Mouse (Mus musculus) CH12.LX (cell line): ENCODE data around the gene Lrrfip1. TPM values are rescaled to one million over a fixed set of nuclear protein-coding genes. Genes with fewer than 3 reads are reported as not detected.

Source experiments
- DNase-seq: peaks from one replicate; pipeline ENCODE4 v3.0.0-alpha.2; 2013; ENCODE audit errors: extremely low read depth
- H3K27ac ChIP-seq: 2 replicates; pipeline ENCODE4 v1.5.1; 2012; ENCODE audit warnings: low read depth, mild to moderate bottlenecking, control low read depth, moderate library complexity; ENCODE audit not compliant: insufficient read depth
- H3K27me3 ChIP-seq: replicated peaks from 2 replicates; pipeline ENCODE3; 2012; ENCODE audit warnings: inconsistent platforms
- H3K36me3 ChIP-seq, 2 experiments: replicated peaks in 1 of 2; 2 replicates each; pipeline versions ENCODE3 to v1.6.1; 2012; ENCODE audit warnings: inconsistent platforms in 1 of 2, low read length in 1 of 2, mild to moderate bottlenecking in 1 of 2, mixed read lengths in 1 of 2, moderate library complexity in 1 of 2; ENCODE audit not compliant: control insufficient read depth in 1 of 2, insufficient read depth in 1 of 2
- H3K4me1 ChIP-seq, 2 experiments: 2 replicates each; pipeline ENCODE4 v1.6.1; 2012; ENCODE audit warnings: inconsistent platforms in 1 of 2, moderate library complexity in 1 of 2; ENCODE audit not compliant: insufficient read depth in 2 of 2, control insufficient read depth in 1 of 2
- H3K4me2 ChIP-seq: 2 replicates; pipeline ENCODE4 v1.6.1; 2012; ENCODE audit warnings: low read depth, mild to moderate bottlenecking, control low read depth; ENCODE audit not compliant: poor library complexity, insufficient read depth, severe bottlenecking
- H3K4me3 ChIP-seq, 3 experiments: fragments of 150-350 bp in 1 of 3; sonication (generic) in 1 of 3; replicated peaks in 1 of 3; 2 replicates each; pipeline versions ENCODE3 to v1.5.1; 2011 to 2012; ENCODE audit warnings: low read depth in 2 of 3, low read length in 2 of 3, mild to moderate bottlenecking in 2 of 3, moderate library complexity in 2 of 3, control low read depth in 1 of 3, improper control_type of control experiment in 1 of 3, inconsistent platforms in 1 of 3, mixed read lengths in 1 of 3; ENCODE audit not compliant: poor library complexity in 1 of 3
- H3K79me2 ChIP-seq: replicated peaks from 2 replicates; pipeline ENCODE4 v1.6.1; 2012; ENCODE audit warnings: mild to moderate bottlenecking, moderate library complexity; ENCODE audit not compliant: control insufficient read depth, poor library complexity, insufficient read depth, severe bottlenecking; ENCODE audit errors: extremely low read depth
- H3K9ac ChIP-seq: 2 replicates; pipeline ENCODE4 v1.6.1; 2012; ENCODE audit warnings: low read depth, mild to moderate bottlenecking, control low read depth, moderate library complexity; ENCODE audit not compliant: insufficient read depth
- H3K9me3 ChIP-seq: replicated peaks from 2 replicates; pipeline ENCODE3; 2012; ENCODE audit warnings: low read length, inconsistent platforms, mixed read lengths
- CHD1 ChIP-seq: IDR thresholded peaks from 2 replicates; pipeline ENCODE4 v1.6.1; 2012; ENCODE audit warnings: low read depth, low read length, improper control_type of control experiment, inconsistent platforms
- CHD2 ChIP-seq: IDR thresholded peaks from 2 replicates; pipeline ENCODE4 v1.6.1; 2011; ENCODE audit warnings: low read length, improper control_type of control experiment
- ELF1 ChIP-seq: IDR thresholded peaks from 2 replicates; pipeline ENCODE4 v1.6.1; 2014; ENCODE audit warnings: low read depth, mild to moderate bottlenecking, inconsistent platforms, low read length, improper control_type of control experiment
- GABPA ChIP-seq: IDR thresholded peaks from 2 replicates; pipeline ENCODE4 v1.6.1; 2012; ENCODE audit warnings: low read depth, low read length, improper control_type of control experiment, inconsistent platforms; ENCODE audit not compliant: insufficient replicate concordance
- MAZ ChIP-seq: IDR thresholded peaks from 2 replicates; pipeline ENCODE4 v1.6.1; 2012; ENCODE audit warnings: low read depth, mild to moderate bottlenecking, inconsistent platforms, low read length, improper control_type of control experiment, moderate library complexity
- MEF2A ChIP-seq: IDR thresholded peaks from 2 replicates; pipeline ENCODE4 v1.6.1; 2014; ENCODE audit warnings: low read depth, mild to moderate bottlenecking, inconsistent platforms, low read length, improper control_type of control experiment, borderline replicate concordance
- NRF1 ChIP-seq: IDR thresholded peaks from 2 replicates; pipeline ENCODE4 v1.6.1; 2014; ENCODE audit warnings: low read depth, mild to moderate bottlenecking, inconsistent platforms, low read length, improper control_type of control experiment, moderate library complexity
- POLR2AphosphoS2 ChIP-seq: IDR thresholded peaks from 2 replicates; pipeline ENCODE4 v1.6.1; 2011; ENCODE audit warnings: low read depth, low read length, improper control_type of control experiment
- RAD21 ChIP-seq: IDR thresholded peaks from 2 replicates; pipeline ENCODE4 v1.6.1; 2011; ENCODE audit warnings: low read depth, mild to moderate bottlenecking, low read length, improper control_type of control experiment, moderate library complexity
- RCOR1 ChIP-seq: conservative IDR thresholded peaks from 2 replicates; pipeline ENCODE4 v1.6.1; 2012; ENCODE audit warnings: low read depth, mild to moderate bottlenecking, inconsistent platforms, low read length, improper control_type of control experiment
- SIN3A ChIP-seq: IDR thresholded peaks from 2 replicates; pipeline ENCODE4 v1.6.1; 2012; ENCODE audit warnings: low read length, improper control_type of control experiment, inconsistent platforms
- USF1 ChIP-seq: IDR thresholded peaks from 2 replicates; pipeline ENCODE4 v1.6.1; 2014; ENCODE audit warnings: low read depth, mild to moderate bottlenecking, inconsistent platforms, low read length, improper control_type of control experiment
- ZC3H11A ChIP-seq: IDR thresholded peaks from 2 replicates; pipeline ENCODE4 v1.6.1; 2012; ENCODE audit warnings: low read depth, mild to moderate bottlenecking, inconsistent platforms, low read length, improper control_type of control experiment
- ZNF384 ChIP-seq: IDR thresholded peaks from 2 replicates; pipeline ENCODE4 v1.6.1; 2012; ENCODE audit warnings: low read depth, low read length, improper control_type of control experiment, inconsistent platforms
- dilution Hi-C: fragments of 300-500 bp; cut with MboI; formaldehyde crosslinking; loops from 2 replicates; pipeline ENCODE4 v1.14.3; 2020; ENCODE audit warnings: low sequenced_read_pairs; ENCODE audit not compliant: extremely low pct_unique_long_range_greater_than_20kb, extremely low pct_ligation_motif_present
- in situ Hi-C: fragments of 300-500 bp; cut with MboI; formaldehyde crosslinking; loops from 3 replicates; pipeline ENCODE4 v1.14.3; 2019; ENCODE audit warnings: low sequenced_read_pairs, low pct_ligation_motif_present, low pct_unique_long_range_greater_than_20kb, mixed read lengths
- polyA plus RNA-seq: library from polyadenylated mRNA; unstranded; fragments of >175 nt; gene quantifications from 2 replicates; pipeline ENCODE4 v1.2.1, GENCODE M21; 2012; ENCODE audit warnings: low read depth; ENCODE audit not compliant: insufficient read length
- total RNA-seq, 2 experiments: library from RNA; depleted of rRNA; stranded (reverse); fragments of 300-350 nt in 1 of 2; fragments of >200 nt in 1 of 2; gene quantifications; 2 replicates each; pipeline ENCODE4 v1.2.3; 2012 to 2014

Lrrfip1 gene
- total and polyA plus RNA-seq, 3 experiments: 17.2 to 30.5 (median 19.1) TPM

- in situ Hi-C loops: no loop called here
- H3K27me3 ChIP-seq: peaks cover 68% of the 10 kb centered on the region
- no peaks in the 10 kb centered on the region for H3K79me2 ChIP-seq
- dilution Hi-C loops: no loop called here
- no peak for DNase-seq
- H3K36me3 ChIP-seq: no peaks in the 10 kb centered on the region
- peak overlapping the region in 1 of 3 experiments; percentile 14 for H3K4me3 ChIP-seq
- H3K4me2 ChIP-seq: no peak overlapping the region
- H3K9me3 ChIP-seq: no peaks in the 10 kb centered on the region
- no peak overlapping the region for H3K9ac ChIP-seq
- H3K27ac ChIP-seq: no peak overlapping the region
- H3K4me1 ChIP-seq: peaks cover 0 to 4% of the 10 kb centered on the region in 2 experiments; a peak in 1 of 4 replicates
- TF ChIP-seq MEF2A (no peak), ZC3H11A (no peak)
These were observed 29.9 kb upstream of the Lrrfip1 start for GRCm38 (mm10) chr1:90968649-90969048.

GRCm38 (mm10) chr1:90969347-90969784, 29.2 kb upstream of the Lrrfip1 start, which contains the start of gene Rab17:
TSS of gene Rab17 (minus strand) at chr1:90969661.
- H3K4me2 ChIP-seq: no peak within 1 kb of the TSS
- H3K36me3 ChIP-seq: no peaks in the 10 kb centered on the region
- no peaks in the 10 kb centered on the region for H3K9me3 ChIP-seq
- peaks cover 64% of the 10 kb centered on the region for H3K27me3 ChIP-seq
- TF ChIP-seq NRF1 (no peak), POLR2AphosphoS2 (no peak), USF1 (peak; percentile 34), RCOR1 (no peak), ELF1 (no peak), SIN3A (no peak), CHD2 (no peak)
- H3K27ac ChIP-seq: no peak within 1 kb of the TSS
- H3K4me1 ChIP-seq: peaks cover 0 to 4% of the 10 kb centered on the region in 2 experiments; a peak in 1 of 4 replicates
- peak within 1 kb of the TSS in 2 of 3 experiments; percentile 14 to 15 for H3K4me3 ChIP-seq
- dilution Hi-C loops (no loop called here), in situ Hi-C loops (no loop called here)
- no peaks in the 10 kb centered on the region for H3K79me2 ChIP-seq
- DNase-seq: no peak
- no peak within 1 kb of the TSS for H3K9ac ChIP-seq

GRCm38 (mm10) chr1:90969881-90970390, 28.6 kb upstream of the Lrrfip1 start:
- dilution Hi-C loops: no loop called here
- Histone ChIP-seq H3K4me2 (no peak overlapping the region), H3K9me3 (no peaks in the 10 kb centered on the region), H3K4me3 (no peak overlapping the region), H3K79me2 (no peaks in the 10 kb centered on the region), H3K36me3 (no peaks in the 10 kb centered on the region), H3K27me3 (peaks cover 62% of the 10 kb centered on the region), H3K9ac (no peak overlapping the region), H3K4me1 (peaks cover 0 to 4% of the 10 kb centered on the region in 2 experiments; a peak in 1 of 4 replicates), H3K27ac (no peak overlapping the region)
- no peak for TF ChIP-seq MAZ
- no peak for TF ChIP-seq GABPA
- no peak for TF ChIP-seq RAD21
- TF ChIP-seq ELF1: no peak
- no peak for TF ChIP-seq ZNF384
- no peak for TF ChIP-seq NRF1
- TF ChIP-seq CHD1: no peak
- DNase-seq: no peak
- in situ Hi-C loops: loop anchor here (5.0 to 10.0 kb wide), 2 partner anchors 132 to 275 kb away; no protein-coding TSS in a partner anchor
